Mouse (Mus musculus) hindbrain, postnatal 0 days (tissue): ENCODE data around the gene Gm9999. TPM values are rescaled to one million over a fixed set of nuclear protein-coding genes. Genes with fewer than 3 reads are reported as not detected.

Source experiments
- ATAC-seq: fragments of 200-750 bp; cut with Nextera tagmentation; 2 replicates; pipeline ENCODE4 v1.8.0; 2017; ENCODE audit warnings: mild to moderate bottlenecking, moderate TSS enrichment, moderate library complexity
- DNase-seq: peaks from one replicate; pipeline ENCODE4 v3.0.0-alpha.2; 2015; ENCODE audit warnings: low spot score
- H3K27ac ChIP-seq: fragments of 300-500 bp; sonication (generic); 2 replicates; pipeline ENCODE4 v1.5.1; 2014; ENCODE audit warnings: mild to moderate bottlenecking
- H3K27me3 ChIP-seq: fragments of 300-500 bp; sonication (generic); 2 replicates; pipeline ENCODE4 v1.6.1; 2014; ENCODE audit warnings: low read length, mixed read lengths; ENCODE audit not compliant: insufficient read depth
- H3K36me3 ChIP-seq: fragments of 300-500 bp; sonication (generic); 2 replicates; pipeline ENCODE4 v1.6.1; 2014; ENCODE audit warnings: low read length, mixed read lengths; ENCODE audit not compliant: insufficient read depth
- H3K4me1 ChIP-seq: fragments of 300-500 bp; sonication (generic); 2 replicates; pipeline ENCODE4 v1.6.1; 2014; ENCODE audit warnings: antibody characterized with exemption, low read length, mixed read lengths; ENCODE audit not compliant: insufficient read depth
- H3K4me2 ChIP-seq: fragments of 300-500 bp; sonication (generic); 2 replicates; pipeline ENCODE4 v1.6.1; 2014; ENCODE audit warnings: low read depth, mild to moderate bottlenecking, low read length, moderate library complexity, mixed read lengths
- H3K4me3 ChIP-seq: fragments of 300-500 bp; sonication (generic); 2 replicates; pipeline ENCODE4 v1.5.1; 2014; ENCODE audit warnings: low read length
- H3K9ac ChIP-seq: fragments of 300-500 bp; sonication (generic); replicated peaks from 2 replicates; pipeline ENCODE4 v1.6.1; 2014; ENCODE audit warnings: mild to moderate bottlenecking, low read length, moderate library complexity, mixed read lengths
- H3K9me3 ChIP-seq: fragments of 300-500 bp; sonication (generic); 2 replicates; pipeline ENCODE4 v1.6.1; 2016; ENCODE audit warnings: low read length, mixed read lengths
- CTCF ChIP-seq: IDR thresholded peaks from 2 replicates; pipeline ENCODE4 v1.5.1; 2016; ENCODE audit warnings: antibody characterized with exemption, control low read depth, low read depth
- WGBS: fragments of 180-500 bp; shearing (Covaris S2); extraction: QIAGEN DNeasy Blood & Tissue Kit; methylation state at CpG from one replicate; pipeline ENCODE4 v1.1.7; 2014; 5-methylcytosine and 5-hydroxymethylcytosine counted together
- polyA plus RNA-seq: library from polyadenylated mRNA; unstranded; fragments of >200 nt; fragmentation: Nextera tagmentation; extraction: Ambion mirVana; gene quantifications from 2 replicates; pipeline ENCODE4 v1.2.1, GENCODE M21; 2015
- total RNA-seq: library from RNA; depleted of rRNA; stranded (reverse); fragments of >200 nt; gene quantifications from 2 replicates; pipeline ENCODE4 v1.2.3, GENCODE M21; 2014; rRNA removed

Gm9999 gene
- total and polyA plus RNA-seq, 2 experiments from 2014 or later: not detected

DNA sequence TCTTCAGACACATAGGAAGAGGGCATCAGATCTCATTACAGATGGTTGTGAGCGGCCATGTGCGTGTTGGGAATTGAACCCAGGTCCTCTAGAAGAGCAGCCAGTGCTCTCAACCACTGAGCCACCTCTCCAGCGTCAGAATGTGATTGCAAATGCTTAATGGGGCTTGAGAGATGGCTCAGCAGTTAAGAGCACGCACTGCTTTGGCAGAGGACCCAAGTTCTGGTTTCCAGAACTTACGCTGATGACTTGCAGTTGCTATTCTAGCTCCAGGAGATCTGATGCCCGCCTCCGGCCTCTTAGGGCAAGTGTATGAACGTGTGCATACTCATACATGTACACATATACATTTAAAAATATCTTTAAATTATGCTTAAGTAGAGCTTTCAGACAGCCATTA lies 52.0 kb downstream of the Gm9999 start:
- Histone ChIP-seq H3K9me3 (no peaks in the 10 kb centered on the region), H3K4me2 (no peak overlapping the region), H3K27ac (no peak overlapping the region), H3K4me3 (no peak overlapping the region), H3K36me3 (no peaks in the 10 kb centered on the region), H3K9ac (no peak overlapping the region), H3K27me3 (no peaks in the 10 kb centered on the region), H3K4me1 (no peaks in the 10 kb centered on the region)
- 74% methylated on average over 8 of the region's 8 CpGs for WGBS
- no peak for TF ChIP-seq CTCF
- ATAC-seq: no peak
- no peak for DNase-seq

Other genes with a start within 250 kb of the Gm9999 start
- not detected in 2 replicates for gene Saa1, start 240.6 kb upstream of the Gm9999 start, total RNA-seq
- 0.32 and 0.43 TPM in 2 replicates for gene Saa1, start 240.6 kb upstream of the Gm9999 start, polyA plus RNA-seq
- 0.05 TPM in 1 of 2 replicates, not detected in the other for gene Saa2, start 231.8 kb upstream of the Gm9999 start, total RNA-seq
- gene Saa2, start 231.8 kb upstream of the Gm9999 start, polyA plus RNA-seq: 0.39 and 1.1 TPM in 2 replicates
- 20.3 and 21.6 TPM in 2 replicates for gene Hps5, start 187.5 kb upstream of the Gm9999 start, total RNA-seq
- 8.9 and 9.8 TPM in 2 replicates for gene Hps5, start 187.5 kb upstream of the Gm9999 start, polyA plus RNA-seq
- 26.5 and 26.6 TPM in 2 replicates for gene Gtf2h1, start 187.5 kb upstream of the Gm9999 start, total RNA-seq
- gene Gtf2h1, start 187.5 kb upstream of the Gm9999 start, polyA plus RNA-seq: 36.2 and 39.2 TPM in 2 replicates
- 424 and 467 TPM in 2 replicates for gene Ldha, start 142.1 kb upstream of the Gm9999 start, total RNA-seq
- gene Ldha, start 142.1 kb upstream of the Gm9999 start, polyA plus RNA-seq: 747 and 766 TPM in 2 replicates
- gene Ldhc, start 122.4 kb upstream of the Gm9999 start, total RNA-seq: not detected in 2 replicates
- 0.15 and 0.26 TPM in 2 replicates for gene Ldhc, start 122.4 kb upstream of the Gm9999 start, polyA plus RNA-seq
- gene Tsg101, start 63.6 kb upstream of the Gm9999 start, total RNA-seq: 83.7 and 105 TPM in 2 replicates
- 272 and 279 TPM in 2 replicates for gene Tsg101, start 63.6 kb upstream of the Gm9999 start, polyA plus RNA-seq
- 8.4 and 10.1 TPM in 2 replicates for gene Uevld, start 25.1 kb upstream of the Gm9999 start, total RNA-seq
- gene Uevld, start 25.1 kb upstream of the Gm9999 start, polyA plus RNA-seq: 5.0 and 5.4 TPM in 2 replicates
- gene Spty2d1, start 24.8 kb downstream of the Gm9999 start, total RNA-seq: 9.1 and 9.7 TPM in 2 replicates
- 5.1 and 5.8 TPM in 2 replicates for gene Spty2d1, start 24.8 kb downstream of the Gm9999 start, polyA plus RNA-seq
- 11.9 and 17.1 TPM in 2 replicates for gene Tmem86a, start 67.0 kb downstream of the Gm9999 start, total RNA-seq
- 29.5 and 32.3 TPM in 2 replicates for gene Tmem86a, start 67.0 kb downstream of the Gm9999 start, polyA plus RNA-seq
- 98.3 and 107 TPM in 2 replicates for gene Ptpn5, start 150.1 kb downstream of the Gm9999 start, total RNA-seq
- gene Ptpn5, start 150.1 kb downstream of the Gm9999 start, polyA plus RNA-seq: 129 and 138 TPM in 2 replicates
- gene Mrgpra6, start 221.3 kb downstream of the Gm9999 start, total RNA-seq: not detected in 2 replicates
- gene Mrgpra6, start 221.3 kb downstream of the Gm9999 start, polyA plus RNA-seq: not detected in 2 replicates